Mouse (Mus musculus): ENCODE data around the gene Scap.

DNA sequence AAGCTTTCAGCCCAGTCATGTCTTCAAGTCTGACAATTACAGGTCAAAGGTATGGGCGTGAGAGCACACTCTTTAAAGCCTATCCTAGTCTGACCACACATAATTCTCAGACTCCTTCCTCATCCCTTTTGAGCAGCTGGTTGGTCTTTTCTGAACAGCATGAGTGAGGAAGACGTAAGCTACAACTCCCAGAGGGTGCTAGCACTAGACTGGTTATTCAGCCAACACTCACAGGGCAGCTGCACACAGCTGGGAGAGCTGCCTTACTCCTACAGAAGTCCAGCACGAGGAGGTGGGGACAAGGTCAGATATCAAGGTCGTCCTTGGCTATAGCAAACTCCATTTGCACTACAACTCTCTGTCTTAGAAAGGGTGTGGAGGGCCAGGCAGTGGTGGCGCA, 67.6 kb downstream of the Scap start:
- TF ChIP-seq KAT2A (IDR thresholded peaks at IDR 0.05; ENCODE audit: insufficient replicate concordance, low read length) (no peak), UBTF (IDR thresholded peaks at IDR 0.05; ENCODE audit: low read depth, low read length) (no peak), MXI1 (IDR thresholded peaks at IDR 0.05; ENCODE audit: low read depth, low read length) (no peak), POLR2A (IDR thresholded peaks at IDR 0.05; ENCODE audit: low read depth, low read length) (no peak), MYC (IDR thresholded peaks at IDR 0.05; ENCODE audit: low read depth, low read length) (no peak), ZC3H11A (IDR thresholded peaks at IDR 0.05; ENCODE audit: low read depth, low read length) (no peak), ZKSCAN1 (IDR thresholded peaks at IDR 0.05; ENCODE audit: borderline replicate concordance, low read depth, low read length) (no peak), HCFC1 (IDR thresholded peaks at IDR 0.05; ENCODE audit: low read depth, low read length) (no peak), EP300 (IDR thresholded peaks at IDR 0.05; ENCODE audit: low read length) (no peak), CTCF (conservative IDR thresholded peaks at IDR 0.05 in 1 of 2, IDR thresholded peaks at IDR 0.05 in 1 of 2; ENCODE audit: low read depth in 2 of 2, low read length in 2 of 2) (no peak), ZNF384 (IDR thresholded peaks at IDR 0.05; ENCODE audit: low read depth, low read length) (no peak), NELFE (IDR thresholded peaks at IDR 0.05; ENCODE audit: low read depth, low read length) (no peak), CHD1 (IDR thresholded peaks at IDR 0.05; ENCODE audit: low read depth, low read length) (no peak)
